Mouse (Mus musculus) right cerebral cortex, postnatal 36 days (tissue): Measurements from ENCODE around the gene Cdk5r1.
A peak's percentile ranks its signal among the peaks of the same experiment; 100 is the strongest.
"Not testable (repeated sequence)": the region's sequence is repeated elsewhere in the genome, so short reads cannot be mapped to it uniquely, and the experiment has no call there.

Source experiments
- DNase-seq, 2 experiments: peaks; one replicate each; pipeline ENCODE4 v3.0.0; 2022; ENCODE audit warnings: low spot score in 2 of 2, mixed read lengths in 1 of 2

The Cdk5r1 gene

GRCm38 (mm10) chr11:80476222-80477189, at the start of gene Cdk5r1:
Gene Cdk5r1, plus strand, starts transcription at chr11:80477023.
- DNase-seq, result peak; percentile 90

DNA sequence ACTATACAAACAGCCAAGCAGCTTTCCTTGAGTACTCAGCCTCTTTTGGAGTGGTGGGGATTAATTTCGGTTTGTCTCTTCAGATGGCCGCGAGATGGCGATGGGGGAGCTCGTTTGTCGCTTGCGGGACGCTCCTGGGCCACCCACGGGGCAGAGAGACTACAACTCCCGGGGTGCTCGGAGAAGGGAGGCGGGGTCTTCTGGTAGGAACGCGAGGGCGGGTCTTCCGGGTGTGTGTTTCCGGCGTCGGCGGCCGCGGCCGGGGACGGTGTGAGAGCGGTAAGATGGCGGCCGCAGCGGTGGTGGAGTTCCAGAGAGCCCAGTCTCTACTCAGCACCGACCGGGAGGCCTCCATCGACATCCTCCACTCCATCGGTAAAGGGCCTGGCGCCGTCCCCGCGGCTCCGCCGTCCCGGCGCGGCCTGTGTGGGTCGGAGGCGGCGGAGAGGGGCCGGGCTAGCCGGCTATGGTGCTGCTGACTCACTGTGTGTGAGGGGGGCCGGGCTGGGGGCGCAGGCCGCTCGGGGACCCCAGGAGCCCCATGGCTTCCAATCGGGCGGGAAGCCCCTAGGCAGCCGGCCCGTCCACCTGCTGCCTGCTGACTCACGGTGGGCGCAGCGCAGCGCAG, 48.3 kb upstream of the Cdk5r1 start, which contains the start of gene Psmd11:
TSS of gene Psmd11 (plus strand) at position 235 of the 628 bp plus-strand sequence.
- DNase-seq, result peak; percentile 94 to 97

DNA sequence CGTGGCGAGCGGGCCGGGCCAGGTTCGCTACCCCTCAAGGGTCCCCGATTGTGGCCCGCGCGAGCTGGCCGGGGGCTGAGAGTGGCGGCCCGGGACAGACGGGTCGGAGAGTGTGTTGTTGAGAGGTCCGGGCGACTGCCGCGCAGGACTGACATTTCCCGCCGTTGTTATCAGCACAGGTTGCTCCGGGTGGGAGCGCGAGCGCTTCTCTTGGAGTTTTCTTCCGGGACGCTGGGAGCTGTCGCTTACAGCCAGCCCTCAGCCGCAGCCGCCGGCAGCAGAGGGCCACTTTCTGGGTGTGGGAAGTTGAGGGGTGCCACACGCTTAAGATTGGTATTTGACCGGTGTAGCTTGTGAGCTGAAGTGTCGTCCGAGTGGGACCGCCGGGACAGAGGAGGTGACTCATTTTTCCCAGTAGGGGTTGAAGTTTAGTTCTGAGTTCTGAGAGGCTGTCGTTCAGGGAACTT, 47.8 kb upstream of the Cdk5r1 start:
- peak; percentile 11 to 28 for DNase-seq

DNA sequence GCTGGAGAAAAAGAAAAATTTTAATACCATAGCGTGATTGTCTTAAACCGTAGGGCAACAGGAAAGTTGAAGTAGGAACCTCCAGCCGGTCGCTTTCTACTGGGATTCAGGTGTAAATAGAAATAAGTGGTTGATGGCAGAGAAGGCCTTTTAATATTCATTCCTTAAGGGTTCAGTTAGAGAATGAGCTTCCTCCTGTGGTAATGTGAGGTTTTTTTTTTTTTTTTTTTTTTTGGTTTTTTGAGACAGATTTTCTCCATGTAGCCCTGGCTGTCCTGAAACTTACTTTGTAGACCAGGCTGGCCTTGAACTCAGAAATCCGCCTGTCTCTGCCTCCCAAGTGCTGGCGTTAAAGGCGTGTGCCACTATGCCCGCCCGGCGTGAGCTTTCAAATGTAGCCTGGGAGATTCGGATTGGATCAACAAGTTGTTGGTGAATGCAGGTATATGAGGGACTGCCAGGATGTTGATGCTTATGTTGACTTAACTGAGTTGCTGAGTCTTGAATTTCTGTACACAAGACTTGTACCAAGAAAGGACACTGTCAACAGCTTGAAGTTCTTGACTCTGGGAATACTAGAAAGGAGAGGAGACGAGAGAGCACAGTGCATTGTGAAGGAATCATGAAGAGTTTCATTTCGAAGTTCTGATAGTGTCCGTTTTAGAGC, 47.2 kb upstream of the Cdk5r1 start:
- DNase-seq, result no peak

DNA sequence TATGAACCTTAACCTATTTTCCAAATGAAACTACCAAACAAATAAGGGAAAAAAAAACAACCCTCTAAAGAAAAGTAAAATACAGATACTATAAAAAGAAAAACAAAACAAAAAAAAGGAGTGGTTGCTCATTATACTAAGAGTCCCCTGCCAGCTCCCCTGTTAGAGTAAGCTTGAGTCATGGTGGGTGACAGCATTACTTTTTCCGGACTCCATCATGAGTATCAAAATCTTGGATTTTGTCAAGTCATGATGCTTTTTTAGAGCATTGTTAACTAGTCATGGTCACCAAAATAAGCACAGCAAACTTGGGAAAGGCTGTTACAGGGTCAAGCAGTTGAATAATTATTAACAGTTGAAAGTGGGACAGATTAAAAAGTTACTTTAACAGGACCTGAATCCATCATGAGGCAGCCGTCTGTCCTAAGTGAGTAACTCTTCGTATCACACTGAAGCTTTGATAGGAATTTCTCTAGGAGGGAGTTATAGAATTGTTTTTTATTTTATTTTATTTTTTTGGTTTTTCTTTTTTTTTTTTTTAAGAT, 46.4 kb upstream of the Cdk5r1 start:
- DNase-seq, result no peak

DNA sequence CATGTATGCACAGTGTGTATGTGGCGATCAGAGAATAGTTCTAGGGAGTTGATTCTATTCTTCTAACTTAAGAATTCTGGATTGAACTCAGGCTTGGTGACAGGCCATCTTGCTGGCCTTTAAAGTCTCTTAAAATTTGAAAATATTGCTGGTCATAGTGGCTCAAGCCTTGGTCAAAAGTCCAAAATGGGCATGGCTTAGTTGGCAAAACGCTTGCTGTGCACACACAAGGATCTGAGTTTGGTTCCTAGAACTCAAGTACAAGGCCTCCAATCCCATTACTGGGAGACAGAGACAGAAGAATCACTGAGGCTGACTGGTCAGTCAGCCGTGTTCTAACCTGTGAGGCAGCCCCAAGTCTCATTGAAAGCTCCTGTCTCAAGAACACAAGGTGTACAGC, 29.9 kb upstream of the Cdk5r1 start:
- no peak for DNase-seq

DNA sequence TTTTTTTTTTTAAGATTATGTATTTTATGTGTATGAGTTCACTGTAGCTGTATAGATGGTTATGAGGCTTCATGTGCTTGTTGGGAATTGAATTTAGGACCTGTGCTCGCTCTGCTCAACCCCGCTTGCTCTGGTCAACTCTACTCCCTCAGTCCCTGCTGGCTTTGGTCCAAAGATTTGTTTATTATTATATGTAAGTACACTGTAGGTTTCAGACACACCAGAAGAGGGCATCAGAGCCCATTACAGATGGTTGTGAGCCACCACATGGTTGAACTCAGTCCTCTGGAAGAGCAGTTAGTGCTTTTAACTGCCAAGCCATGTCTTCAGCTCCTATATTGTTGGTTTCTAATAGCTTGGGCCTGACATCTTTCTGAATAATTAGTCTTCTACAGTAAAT, 27.0 kb upstream of the Cdk5r1 start:
- no peak for DNase-seq

DNA sequence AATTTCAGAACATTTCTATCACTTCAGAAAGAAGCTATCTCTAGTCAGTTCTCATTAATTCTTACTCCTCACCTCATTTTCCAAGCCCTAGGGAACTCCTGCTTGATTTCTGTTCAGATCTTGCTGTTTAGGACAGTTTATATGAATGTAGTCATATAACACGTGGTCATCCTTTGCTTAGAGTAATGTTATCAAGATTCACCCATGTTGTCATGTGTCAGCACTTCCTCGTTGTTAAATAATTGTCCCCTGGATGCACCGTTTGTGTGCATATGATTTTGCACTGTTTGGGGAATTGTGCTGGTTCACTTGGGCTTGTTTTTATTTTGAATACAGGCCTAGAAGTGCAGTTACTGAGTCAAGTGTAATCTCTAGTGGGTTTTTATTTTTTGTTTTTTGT, 24.6 kb upstream of the Cdk5r1 start:
- DNase-seq, result no peak

DNA sequence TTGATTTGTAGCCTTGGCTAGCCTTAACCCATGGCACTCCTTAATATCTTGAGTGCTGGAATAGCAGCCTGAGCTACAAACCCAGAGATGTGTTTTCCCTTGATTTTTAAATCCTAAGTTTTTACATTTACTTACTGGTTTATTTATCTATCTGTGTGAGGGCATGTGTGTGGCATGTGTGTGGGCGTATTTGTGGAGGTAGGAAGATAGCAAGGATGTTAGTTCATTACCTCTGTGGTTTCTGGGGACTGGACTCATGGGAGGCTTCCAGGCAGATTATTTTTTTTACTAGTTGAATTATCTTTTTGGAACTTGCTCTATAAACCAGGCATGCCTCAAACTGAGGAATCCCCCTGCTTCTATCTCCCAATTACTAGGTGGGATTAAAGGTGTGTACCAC, 23.6 kb upstream of the Cdk5r1 start:
- no peak for DNase-seq

DNA sequence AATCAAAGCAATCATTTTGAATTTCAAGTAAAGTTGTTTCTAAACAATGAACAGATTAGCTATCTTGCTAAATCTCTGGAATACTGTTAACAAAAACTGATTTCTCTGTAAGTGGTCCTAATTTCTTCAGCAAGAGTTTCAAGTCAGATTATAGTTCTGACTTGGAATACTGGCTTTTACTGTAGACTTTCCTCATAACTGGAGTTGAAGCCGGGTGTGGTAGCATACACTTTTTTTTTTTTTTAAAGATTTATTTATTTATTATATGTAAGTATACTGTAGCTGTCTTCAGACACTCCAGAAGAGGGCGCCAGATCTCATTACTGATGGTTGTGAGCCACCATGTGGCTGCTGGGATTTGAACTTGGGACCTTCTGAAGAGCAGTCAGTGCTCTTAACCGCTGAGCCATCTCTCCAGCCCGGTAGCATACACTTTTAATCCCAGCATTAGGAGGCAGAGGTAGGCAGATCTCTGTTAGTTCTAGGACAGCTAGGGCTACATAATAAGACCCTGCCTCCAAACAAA, 13.2 kb upstream of the Cdk5r1 start:
- not testable (repeated sequence) for DNase-seq

- DNase-seq, result peak in 1 of 2 experiments; percentile 21
Observed at GRCm38 (mm10) chr11:80471836-80472605, 4.8 kb upstream of the Cdk5r1 start.

GRCm38 (mm10) chr11:80474175-80474691, 2.6 kb upstream of the Cdk5r1 start:
- DNase-seq, result peak in 1 of 2 experiments; percentile 58

GRCm38 (mm10) chr11:80474846-80475245, 2.0 kb upstream of the Cdk5r1 start:
- DNase-seq, result no peak

GRCm38 (mm10) chr11:80475544-80475943, 1.3 kb upstream of the Cdk5r1 start:
- DNase-seq, result no peak

GRCm38 (mm10) chr11:80477341-80478199, 747 bp downstream of the Cdk5r1 start:
- peak in 1 of 2 experiments; percentile 39 for DNase-seq

DNA sequence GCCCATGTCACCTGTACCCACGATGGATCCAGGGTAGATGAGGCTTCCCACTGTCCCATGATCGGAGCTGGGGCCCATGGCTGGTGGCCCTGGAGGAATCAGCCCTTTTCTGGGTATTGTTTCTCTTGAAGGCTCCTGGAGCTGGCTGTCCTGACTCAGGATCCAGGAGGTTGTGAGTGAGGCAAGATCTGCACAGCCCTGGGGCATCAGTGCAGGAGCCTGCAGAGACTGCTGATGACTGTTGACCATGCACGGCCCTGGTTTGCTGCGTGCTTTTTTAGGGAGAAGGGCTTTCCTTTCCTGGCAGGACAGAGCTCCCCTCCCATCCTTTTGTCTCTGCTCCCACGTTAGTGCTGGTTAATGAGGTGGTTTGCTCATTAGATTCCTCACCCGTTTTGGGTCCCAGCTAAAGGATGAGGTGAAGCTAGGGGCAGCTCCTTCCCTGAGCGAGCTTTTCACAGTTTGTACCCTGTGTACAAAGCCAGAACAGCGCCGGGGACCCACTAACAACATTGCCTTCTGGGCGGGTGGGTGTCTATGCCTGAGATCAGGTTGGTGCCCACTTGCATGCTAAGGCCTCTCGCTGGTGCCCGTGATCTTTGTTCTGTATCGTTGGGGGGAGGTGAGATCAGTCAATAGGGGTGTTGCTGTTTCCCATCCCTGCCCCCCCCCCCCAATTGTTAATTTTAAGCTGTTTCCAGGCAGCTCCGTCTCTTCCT, 2.0 kb downstream of the Cdk5r1 start:
- no peak for DNase-seq

DNA sequence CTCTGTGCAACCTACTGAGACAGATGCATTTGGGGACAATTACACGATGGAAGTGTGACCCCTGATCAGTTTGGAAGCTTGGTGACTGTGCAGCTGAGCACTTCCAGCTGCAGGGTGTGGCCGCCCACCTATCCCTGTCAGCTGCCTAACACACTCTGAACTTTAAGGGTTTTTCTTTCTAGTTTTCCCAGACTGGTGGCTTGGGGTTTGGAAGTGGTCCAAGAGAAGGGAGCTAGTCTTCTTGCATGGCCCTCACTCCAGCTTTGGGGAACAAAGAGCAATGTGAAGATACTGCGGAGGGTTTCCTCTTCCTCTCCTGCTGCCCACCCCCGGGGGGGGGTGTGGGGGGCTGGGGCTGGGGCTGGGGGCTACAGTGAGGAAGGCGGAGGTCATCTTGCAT, 2.6 kb downstream of the Cdk5r1 start:
- peak in 1 of 2 experiments; percentile 23 for DNase-seq

- no peak for DNase-seq
Observed at GRCm38 (mm10) chr11:80479906-80480866, 3.4 kb downstream of the Cdk5r1 start.
